Mouse (Mus musculus): Measurements from ENCODE around the gene Btbd11. TPM values are rescaled to one million over a fixed set of nuclear protein-coding genes. Genes with fewer than 3 reads are reported as not detected.

Gene Btbd11
- polyA plus RNA-seq, 1 experiment from 2014 or later, result 7.4 TPM

DNA sequence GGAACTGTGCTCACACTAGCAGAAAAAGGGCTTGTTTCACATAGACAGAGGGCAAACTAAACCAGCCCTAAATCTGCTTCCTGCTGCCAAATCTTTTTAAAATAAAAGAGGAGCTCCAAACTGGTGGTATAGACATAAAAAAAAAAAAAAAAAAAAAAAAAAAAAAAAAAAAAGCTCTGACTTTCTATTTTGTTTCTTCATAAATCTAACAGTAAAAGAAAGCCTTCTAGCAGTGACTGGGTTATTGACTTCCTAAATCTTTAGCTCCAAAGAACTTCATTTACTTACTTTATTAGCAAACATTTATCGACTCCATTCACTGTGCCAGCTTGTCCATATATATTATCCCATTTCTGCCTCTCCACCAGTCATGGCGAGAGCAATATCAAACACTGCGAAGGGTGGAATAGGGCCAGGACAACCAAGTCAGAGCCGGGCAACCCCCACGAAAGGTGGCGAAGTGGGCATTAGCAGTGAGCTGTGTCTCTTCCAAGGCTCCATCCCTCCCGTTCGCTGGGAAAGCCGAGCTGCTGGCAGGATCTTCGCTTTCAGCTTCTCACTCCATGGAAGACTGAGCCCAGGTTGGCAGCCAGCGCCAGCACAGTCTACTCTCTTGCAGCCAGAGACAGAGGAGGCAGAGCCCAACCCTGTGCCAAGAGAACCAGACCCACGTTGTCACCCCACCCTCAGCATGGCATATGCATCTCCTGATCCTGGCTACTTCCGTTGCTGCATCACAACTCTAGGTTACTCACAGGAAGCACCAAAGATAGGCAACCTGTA is 153.9 kb downstream of the Btbd11 start:
- no peaks in the 10 kb centered on the region for H3K4me1 ChIP-seq
- no peak overlapping the region for H3K4me3 ChIP-seq
- no peak overlapping the region for H3K27ac ChIP-seq
- no peak for ATAC-seq (ENCODE audit: insufficient number of reproducible peaks, low FRiP score, low TSS enrichment, low read depth)
- H3K9ac ChIP-seq, result no peak overlapping the region
- H3K4me2 ChIP-seq, result no peak overlapping the region
- H3K27me3 ChIP-seq, result no peaks in the 10 kb centered on the region
- no peaks in the 10 kb centered on the region for H3K9me3 ChIP-seq
- H3K36me3 ChIP-seq, result no peaks in the 10 kb centered on the region
- 86% methylated on average over 13 of the region's 13 CpGs for WGBS

GRCm38 (mm10) chr10:85541481-85541880 is 154.9 kb downstream of the Btbd11 start:
- Histone ChIP-seq H3K9ac (no peak overlapping the region), H3K4me2 (no peak overlapping the region), H3K27me3 (no peaks in the 10 kb centered on the region), H3K27ac (no peak overlapping the region), H3K4me3 (no peak overlapping the region), H3K4me1 (no peaks in the 10 kb centered on the region), H3K9me3 (no peaks in the 10 kb centered on the region), H3K36me3 (no peaks in the 10 kb centered on the region)
- WGBS, result 75% methylated on average over 3 of the region's 3 CpGs
- no peak for ATAC-seq (ENCODE audit: insufficient number of reproducible peaks, low FRiP score, low TSS enrichment, low read depth)

DNA sequence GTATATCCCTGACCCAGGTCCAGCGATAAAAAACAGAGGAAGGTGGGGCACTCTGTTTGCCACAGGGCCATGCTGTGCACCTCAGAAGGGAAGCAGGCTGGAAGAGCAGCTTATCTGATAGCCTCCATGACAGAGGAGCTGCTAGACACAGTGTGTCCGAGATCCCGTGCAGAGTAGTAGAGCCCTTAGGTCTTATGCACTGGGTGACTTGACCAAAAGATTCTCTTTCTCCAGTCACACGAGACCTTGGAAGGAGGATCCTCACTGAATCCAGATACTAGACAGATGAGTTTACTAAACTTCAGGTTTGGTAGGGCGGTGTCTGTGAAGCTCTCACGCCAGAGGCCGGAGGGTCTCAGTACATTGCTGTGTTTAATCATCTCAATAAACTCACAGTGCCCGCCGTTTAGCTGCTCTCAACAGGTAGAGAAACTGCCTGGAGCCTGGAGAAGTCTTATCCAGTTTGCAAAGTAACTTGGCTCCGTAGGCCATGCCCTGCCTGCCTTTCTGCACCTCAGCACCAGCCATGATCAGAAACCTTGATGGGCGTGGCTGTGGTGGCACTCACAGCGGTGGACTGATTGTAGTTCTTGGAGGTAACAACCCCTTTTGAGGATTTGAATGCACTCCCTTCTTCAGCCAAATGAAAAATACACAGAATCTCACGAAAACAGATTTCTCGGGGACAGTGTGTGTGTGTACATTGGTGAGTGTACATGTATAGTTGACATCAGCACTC is 155.4 kb downstream of the Btbd11 start:
- Histone ChIP-seq H3K9me3 (no peaks in the 10 kb centered on the region), H3K27me3 (no peaks in the 10 kb centered on the region), H3K4me3 (no peak overlapping the region), H3K4me1 (no peaks in the 10 kb centered on the region), H3K9ac (no peak overlapping the region), H3K27ac (no peak overlapping the region), H3K36me3 (no peaks in the 10 kb centered on the region), H3K4me2 (no peak overlapping the region)
- 89% methylated on average over 14 of the region's 14 CpGs for WGBS
- no peak for ATAC-seq (ENCODE audit: insufficient number of reproducible peaks, low FRiP score, low TSS enrichment, low read depth)

DNA sequence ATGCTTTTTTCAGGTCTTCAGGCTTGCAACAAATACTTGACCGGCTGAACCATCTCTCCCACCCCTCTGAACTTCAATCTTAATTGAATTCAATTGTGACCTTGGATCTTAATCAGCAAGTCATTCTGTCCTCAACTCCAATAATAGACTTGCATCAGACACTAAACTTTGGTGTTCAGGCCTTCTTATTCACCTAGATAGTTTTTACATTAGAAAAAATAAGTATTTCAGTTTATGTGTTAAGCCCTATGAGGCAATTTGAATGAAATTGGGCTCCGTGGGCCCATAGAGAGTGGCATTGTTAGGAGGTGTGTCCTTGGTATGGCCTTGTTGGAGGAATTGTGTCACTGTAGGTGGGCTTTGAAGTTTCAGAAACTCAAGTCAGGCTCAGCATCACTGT is 156.7 kb downstream of the Btbd11 start:
- Histone ChIP-seq H3K27ac (no peak overlapping the region), H3K4me2 (no peak overlapping the region), H3K9me3 (no peaks in the 10 kb centered on the region), H3K4me3 (no peak overlapping the region), H3K27me3 (no peaks in the 10 kb centered on the region), H3K4me1 (no peaks in the 10 kb centered on the region), H3K9ac (no peak overlapping the region), H3K36me3 (no peaks in the 10 kb centered on the region)
- 90% methylated on average over 2 of the region's 2 CpGs for WGBS
- no peak for ATAC-seq (ENCODE audit: insufficient number of reproducible peaks, low FRiP score, low TSS enrichment, low read depth)

DNA sequence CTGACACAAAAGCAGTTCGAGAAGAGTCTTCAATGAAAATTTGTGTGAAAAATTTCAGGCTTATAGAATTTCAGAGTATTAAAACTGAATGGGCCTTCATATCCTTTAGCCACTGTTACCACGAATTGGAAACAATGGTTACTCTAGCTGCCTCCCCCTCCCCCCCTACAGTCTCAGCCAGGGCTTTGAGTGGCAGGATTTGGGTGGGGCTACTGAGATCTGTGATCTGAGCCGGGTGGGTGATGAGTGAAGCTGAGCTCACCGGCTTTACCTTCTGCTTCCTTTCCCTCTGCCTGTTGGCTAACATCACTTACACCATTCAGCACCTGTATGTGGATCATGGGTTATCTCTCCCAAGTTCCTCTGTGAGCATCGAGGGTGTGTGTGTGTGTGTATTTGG is 158.4 kb downstream of the Btbd11 start:
- no peak overlapping the region for H3K9ac ChIP-seq
- WGBS, result 44% methylated on average over 5 of the region's 5 CpGs
- ATAC-seq (ENCODE audit: insufficient number of reproducible peaks, low FRiP score, low TSS enrichment, low read depth), result no peak

DNA sequence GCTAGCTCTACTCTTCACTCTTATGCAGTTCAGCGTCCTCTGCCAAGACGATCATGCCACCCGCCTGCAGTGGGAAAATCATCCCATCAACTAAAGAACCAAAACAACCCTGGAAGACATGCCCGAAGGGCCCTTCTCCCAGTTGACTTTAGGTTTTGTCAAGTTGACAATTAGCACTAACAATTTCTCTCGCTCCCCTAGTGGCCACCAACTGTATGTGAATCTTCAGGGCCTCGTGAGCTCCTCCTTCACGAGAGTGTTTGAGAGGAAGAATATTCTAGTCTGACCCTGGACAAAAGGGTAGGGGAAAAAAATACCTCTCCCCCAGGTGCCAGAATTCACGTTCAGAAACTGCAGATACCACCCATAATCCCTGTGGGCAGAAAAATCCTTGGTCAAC is 168.6 kb downstream of the Btbd11 start:
- no peak overlapping the region for H3K27ac ChIP-seq
- no peaks in the 10 kb centered on the region for H3K9me3 ChIP-seq
- H3K9ac ChIP-seq, result no peak overlapping the region
- H3K27me3 ChIP-seq, result no peaks in the 10 kb centered on the region
- H3K4me2 ChIP-seq, result no peak overlapping the region
- no peak for ATAC-seq (ENCODE audit: insufficient number of reproducible peaks, low FRiP score, low TSS enrichment, low read depth)
- H3K36me3 ChIP-seq, result no peaks in the 10 kb centered on the region
- H3K4me3 ChIP-seq, result no peak overlapping the region
- WGBS, result 62% methylated on average over 8 of the region's 8 CpGs
- H3K4me1 ChIP-seq, result no peaks in the 10 kb centered on the region

More for the DNA sequence above, 158.4 kb downstream of the Btbd11 start:
- no peaks in the 10 kb centered on the region for H3K36me3 ChIP-seq
- H3K9me3 ChIP-seq, result no peaks in the 10 kb centered on the region
- H3K27me3 ChIP-seq, result no peaks in the 10 kb centered on the region
- H3K4me1 ChIP-seq, result no peaks in the 10 kb centered on the region
- H3K4me3 ChIP-seq, result no peak overlapping the region
- H3K27ac ChIP-seq, result no peak overlapping the region
- H3K4me2 ChIP-seq, result no peak overlapping the region

DNA sequence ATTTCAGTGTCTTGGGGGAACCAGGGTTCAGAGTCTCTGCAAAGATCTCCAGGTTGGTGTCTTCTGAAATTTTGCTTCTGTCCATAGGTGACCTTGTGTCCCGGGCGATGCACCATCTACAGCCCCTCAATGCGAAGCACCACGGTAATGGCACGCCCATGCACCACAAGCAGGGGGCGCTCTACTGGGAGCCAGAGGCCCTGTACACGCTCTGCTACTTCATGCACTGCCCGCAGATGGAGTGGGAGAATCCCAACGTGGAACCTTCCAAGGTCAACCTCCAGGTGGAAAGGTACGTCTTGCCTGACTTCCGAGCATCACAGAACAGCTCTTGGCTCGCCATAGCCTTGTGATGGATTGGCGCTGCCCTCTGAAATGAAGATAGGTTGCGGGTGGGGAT is 174.8 kb downstream of the Btbd11 start:
- no peak for ATAC-seq (ENCODE audit: insufficient number of reproducible peaks, low FRiP score, low TSS enrichment, low read depth)
- no peak overlapping the region for H3K4me3 ChIP-seq
- no peak overlapping the region for H3K9ac ChIP-seq
- no peak overlapping the region for H3K27ac ChIP-seq
- no peak overlapping the region for H3K4me2 ChIP-seq
- WGBS, result 89% methylated on average over 14 of the region's 14 CpGs
- H3K27me3 ChIP-seq, result no peaks in the 10 kb centered on the region
- H3K4me1 ChIP-seq, result no peaks in the 10 kb centered on the region
- H3K9me3 ChIP-seq, result no peaks in the 10 kb centered on the region
- no peaks in the 10 kb centered on the region for H3K36me3 ChIP-seq

GRCm38 (mm10) chr10:85571456-85571855 is 184.8 kb downstream of the Btbd11 start:
- H3K4me3 ChIP-seq, result no peak overlapping the region
- H3K36me3 ChIP-seq, result no peaks in the 10 kb centered on the region
- H3K9me3 ChIP-seq, result no peaks in the 10 kb centered on the region
- no peaks in the 10 kb centered on the region for H3K4me1 ChIP-seq
- no peak overlapping the region for H3K9ac ChIP-seq
- ATAC-seq (ENCODE audit: insufficient number of reproducible peaks, low FRiP score, low TSS enrichment, low read depth), result no peak
- 87% methylated on average over 5 of the region's 5 CpGs for WGBS
- no peaks in the 10 kb centered on the region for H3K27me3 ChIP-seq
- H3K27ac ChIP-seq, result no peak overlapping the region
- H3K4me2 ChIP-seq, result no peak overlapping the region

DNA sequence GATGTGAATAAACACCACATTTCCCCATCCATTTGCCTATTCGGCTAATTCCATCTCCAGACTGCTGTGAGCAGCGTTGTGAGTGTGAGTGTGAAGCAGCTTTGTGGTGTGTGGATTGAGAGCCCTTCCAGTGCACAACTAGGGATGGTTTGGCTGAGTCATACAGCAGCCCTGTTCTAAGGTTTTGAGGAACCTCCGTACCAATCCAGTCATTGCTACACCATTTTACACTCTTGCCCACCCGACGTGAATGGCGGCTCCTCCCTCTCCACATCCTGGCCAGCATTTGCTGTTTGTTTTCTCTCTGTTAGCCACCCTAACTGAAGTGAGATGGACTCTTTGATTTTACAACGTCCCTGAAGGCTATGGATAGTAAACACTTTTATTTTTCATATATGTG is 186.0 kb downstream of the Btbd11 start:
- H3K4me2 ChIP-seq, result no peak overlapping the region
- no peak overlapping the region for H3K4me3 ChIP-seq
- no peaks in the 10 kb centered on the region for H3K36me3 ChIP-seq
- ATAC-seq (ENCODE audit: insufficient number of reproducible peaks, low FRiP score, low TSS enrichment, low read depth), result no peak
- 85% methylated on average over 7 of the region's 7 CpGs for WGBS
- H3K27me3 ChIP-seq, result no peaks in the 10 kb centered on the region
- peaks cover 2% of the 10 kb centered on the region; the same call in 1 of the 2 replicates for H3K4me1 ChIP-seq
- no peak overlapping the region for H3K9ac ChIP-seq
- H3K9me3 ChIP-seq, result no peaks in the 10 kb centered on the region
- H3K27ac ChIP-seq, result no peak overlapping the region

GRCm38 (mm10) chr10:85577891-85578420 is 191.3 kb downstream of the Btbd11 start:
- Histone ChIP-seq H3K4me3 (no peak overlapping the region), H3K4me2 (no peak overlapping the region), H3K4me1 (peaks cover 20% of the 10 kb centered on the region), H3K27ac (peak overlapping the region; percentile 65), H3K36me3 (no peaks in the 10 kb centered on the region), H3K9ac (no peak overlapping the region), H3K9me3 (no peaks in the 10 kb centered on the region), H3K27me3 (no peaks in the 10 kb centered on the region)
- ATAC-seq (ENCODE audit: insufficient number of reproducible peaks, low FRiP score, low TSS enrichment, low read depth), result no peak
- WGBS, result 57% methylated on average over 6 of the region's 6 CpGs

DNA sequence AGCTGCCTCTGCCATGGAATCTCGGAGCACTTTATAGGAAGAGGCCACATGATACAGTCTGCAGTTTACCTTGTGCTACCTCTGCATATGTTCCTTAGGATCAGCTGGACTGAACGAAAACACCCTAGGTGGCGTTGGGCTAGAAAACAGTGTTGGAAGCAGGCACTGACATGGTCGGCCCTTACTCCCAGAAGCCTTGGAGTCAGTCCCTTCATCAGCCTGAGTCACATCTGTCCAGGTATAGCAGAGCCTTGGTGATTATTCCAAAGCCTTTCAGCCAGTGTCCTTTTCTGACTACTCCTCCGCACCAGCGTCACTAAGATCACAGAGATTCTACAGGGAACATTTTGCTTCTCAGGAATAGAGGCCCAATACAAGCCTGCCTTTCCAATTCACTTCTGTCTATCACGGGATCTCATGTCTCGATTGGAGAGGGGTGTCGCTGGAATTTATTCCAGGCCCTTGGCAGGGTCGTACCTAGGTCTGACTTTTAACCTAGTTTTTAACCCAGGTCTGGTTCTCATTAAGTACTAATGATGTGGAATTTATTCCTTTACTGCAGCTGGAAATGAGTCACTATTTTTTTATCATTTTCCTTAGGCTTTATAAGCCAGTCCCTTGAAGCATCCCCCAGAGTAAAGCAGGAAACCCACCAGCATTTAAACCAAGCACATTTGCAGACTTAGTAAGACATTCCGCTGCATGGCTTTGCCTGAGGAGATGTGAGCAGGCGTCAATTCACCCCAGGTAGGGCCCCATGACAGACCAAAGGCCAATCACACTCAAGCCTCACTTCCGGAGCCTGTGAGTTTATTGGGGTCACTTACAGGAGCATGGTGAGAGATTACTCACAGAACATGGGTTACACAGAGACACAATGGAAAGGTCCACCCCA is 192.2 kb downstream of the Btbd11 start:
- H3K27ac ChIP-seq, result peak overlapping the region; percentile 65
- H3K4me2 ChIP-seq, result no peak overlapping the region
- no peak overlapping the region for H3K4me3 ChIP-seq

More for the DNA sequence above, 192.2 kb downstream of the Btbd11 start:
- H3K9ac ChIP-seq, result no peak overlapping the region
- H3K27me3 ChIP-seq, result no peaks in the 10 kb centered on the region
- H3K9me3 ChIP-seq, result no peaks in the 10 kb centered on the region
- H3K4me1 ChIP-seq, result peaks cover 20% of the 10 kb centered on the region
- H3K36me3 ChIP-seq, result no peaks in the 10 kb centered on the region
- no peak for ATAC-seq (ENCODE audit: insufficient number of reproducible peaks, low FRiP score, low TSS enrichment, low read depth)
- WGBS, result 29% methylated on average over 13 of the region's 13 CpGs
